Mouse (Mus musculus) heart, postnatal 0 days (tissue): ENCODE data around the gene Scn7a. TPM values are rescaled to one million over a fixed set of nuclear protein-coding genes. Genes with fewer than 3 reads are reported as not detected.

Experiments used
- ATAC-seq: fragments of 200-750 bp; cut with Nextera tagmentation; 2 replicates; pipeline ENCODE4 v1.8.0; 2017; ENCODE audit warnings: low read depth, moderate number of reproducible peaks, moderate library complexity; ENCODE audit not compliant: insufficient read depth
- DNase-seq: peaks from one replicate; pipeline ENCODE4 v3.0.0-alpha.2; 2016; ENCODE audit warnings: low spot score
- H3K27ac ChIP-seq: fragments of 300-500 bp; sonication (generic); 2 replicates; pipeline ENCODE4 v1.5.1; 2014; ENCODE audit warnings: low read depth, mild to moderate bottlenecking
- H3K27me3 ChIP-seq: fragments of 300-500 bp; sonication (generic); 2 replicates; pipeline ENCODE4 v1.6.1; 2014; ENCODE audit warnings: low read length, mixed read lengths; ENCODE audit not compliant: control insufficient read depth, insufficient read depth
- H3K36me3 ChIP-seq: fragments of 300-500 bp; sonication (generic); replicated peaks from 2 replicates; pipeline ENCODE4 v1.6.1; 2014; ENCODE audit warnings: low read length, mixed read lengths; ENCODE audit not compliant: control insufficient read depth, insufficient read depth
- H3K4me1 ChIP-seq: fragments of 300-500 bp; sonication (generic); 2 replicates; pipeline ENCODE4 v1.6.1; 2014; ENCODE audit warnings: antibody characterized with exemption; ENCODE audit not compliant: control insufficient read depth, insufficient read depth
- H3K4me2 ChIP-seq: fragments of 300-500 bp; sonication (generic); 2 replicates; pipeline ENCODE4 v1.6.1; 2014; ENCODE audit warnings: low read depth, mild to moderate bottlenecking, low read length, moderate library complexity
- H3K4me3 ChIP-seq: fragments of 300-500 bp; sonication (generic); 2 replicates; pipeline ENCODE4 v1.5.1; 2014; ENCODE audit warnings: low read depth, low read length
- H3K9ac ChIP-seq: fragments of 300-500 bp; sonication (generic); replicated peaks from 2 replicates; pipeline ENCODE4 v1.6.1; 2014; ENCODE audit warnings: low read depth, low read length, mixed read lengths
- H3K9me3 ChIP-seq: fragments of 300-500 bp; sonication (generic); replicated peaks from 2 replicates; pipeline ENCODE4 v1.6.1; 2016; ENCODE audit warnings: low read length; ENCODE audit not compliant: control insufficient read depth
- CTCF ChIP-seq: IDR thresholded peaks from 2 replicates; pipeline ENCODE4 v1.5.1; 2016; ENCODE audit warnings: antibody characterized with exemption, control low read depth, low read depth
- EP300 ChIP-seq: IDR thresholded peaks from 2 replicates; pipeline ENCODE4 v1.6.1; 2016; ENCODE audit warnings: antibody characterized with exemption, low read depth
- WGBS: fragments of 180-500 bp; shearing (Covaris S2); extraction: QIAGEN DNeasy Blood & Tissue Kit; methylation state at CpG from one replicate; pipeline ENCODE4 v1.1.7; 2014; 5-methylcytosine and 5-hydroxymethylcytosine counted together
- polyA plus RNA-seq: library from polyadenylated mRNA; unstranded; fragments of >200 nt; fragmentation: Nextera tagmentation; extraction: Ambion mirVana; gene quantifications from 2 replicates; pipeline ENCODE4 v1.2.1, GENCODE M21; 2015
- total RNA-seq: library from RNA; depleted of rRNA; stranded (reverse); fragments of >200 nt; gene quantifications from 2 replicates; pipeline ENCODE4 v1.2.3, GENCODE M21; 2014; ENCODE audit warnings: low replicate concordance

Scn7a gene
- total and polyA plus RNA-seq, 2 experiments from 2014 or later: 1.2 to 3.6 TPM

DNA sequence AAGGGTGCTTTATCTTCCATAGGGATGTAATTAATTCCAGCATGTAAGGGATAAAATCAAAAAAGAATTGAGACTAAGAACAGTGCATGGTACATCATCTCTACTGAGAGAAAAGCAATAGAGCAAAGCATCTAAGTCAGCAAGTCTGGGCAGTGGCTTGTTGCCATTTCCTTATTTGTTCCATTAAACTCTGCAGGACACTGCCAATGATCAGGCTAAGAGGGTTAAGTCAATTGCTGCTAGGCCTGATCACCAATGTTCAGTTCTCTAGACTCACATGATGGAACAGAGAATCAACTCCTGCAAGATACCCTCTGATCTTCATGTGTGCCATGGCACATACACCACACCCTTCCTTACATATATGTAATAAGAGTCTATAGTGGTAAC is 57.1 kb downstream of the Scn7a start:
- TF ChIP-seq EP300 (no peak), CTCF (no peak)
- Histone ChIP-seq H3K9ac (no peak overlapping the region), H3K4me1 (no peaks in the 10 kb centered on the region), H3K36me3 (no peaks in the 10 kb centered on the region), H3K9me3 (no peaks in the 10 kb centered on the region), H3K4me2 (no peak overlapping the region), H3K4me3 (no peak overlapping the region), H3K27ac (no peak overlapping the region), H3K27me3 (no peaks in the 10 kb centered on the region)
- DNase-seq (no peak), ATAC-seq (no peak)

DNA sequence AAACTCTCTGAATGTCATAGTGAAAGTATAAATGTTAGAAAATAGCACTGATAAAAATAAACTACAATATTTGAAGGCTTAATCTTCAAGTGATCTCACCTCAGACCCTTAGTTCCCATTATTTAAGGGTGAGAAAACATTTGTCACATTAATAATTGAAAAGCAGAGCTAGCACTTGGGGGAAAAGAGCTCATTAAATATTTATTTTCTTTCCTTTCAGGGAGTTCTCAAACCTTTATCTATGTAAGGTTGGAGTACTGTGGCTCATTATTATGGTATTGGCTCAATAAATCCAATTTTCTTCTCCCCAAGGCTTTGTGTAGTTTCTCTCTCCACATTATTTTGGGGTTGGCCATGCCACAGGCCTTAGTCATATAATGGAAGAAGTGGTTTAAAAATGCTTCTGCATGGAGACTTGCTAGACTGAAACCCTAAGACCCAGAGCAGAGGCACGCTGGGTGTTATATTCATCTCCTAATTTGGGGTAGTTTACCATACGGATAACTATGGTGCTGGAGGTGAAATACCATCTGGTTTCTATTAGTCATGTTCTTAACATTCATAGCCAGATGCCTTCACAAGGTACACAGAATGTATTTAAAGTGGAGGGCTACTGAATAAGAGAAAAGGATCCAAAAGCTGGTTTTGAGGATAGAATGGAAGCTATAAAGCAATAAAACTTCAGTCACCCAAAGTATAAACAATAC is 57.7 kb downstream of the Scn7a start:
- H3K27ac ChIP-seq: no peak overlapping the region
- no peaks in the 10 kb centered on the region for H3K4me1 ChIP-seq
- TF ChIP-seq EP300: no peak
- no peak for TF ChIP-seq CTCF
- no peaks in the 10 kb centered on the region for H3K9me3 ChIP-seq
- no peaks in the 10 kb centered on the region for H3K36me3 ChIP-seq
- H3K9ac ChIP-seq: no peak overlapping the region
- no peak for DNase-seq
- H3K4me2 ChIP-seq: no peak overlapping the region
- WGBS: 69% methylated on average over 2 of the region's 2 CpGs
- no peak overlapping the region for H3K4me3 ChIP-seq
- no peaks in the 10 kb centered on the region for H3K27me3 ChIP-seq
- ATAC-seq: no peak

GRCm38 (mm10) chr2:66712071-66712470 is 72.6 kb downstream of the Scn7a start:
- Histone ChIP-seq H3K9ac (no peak overlapping the region), H3K9me3 (no peaks in the 10 kb centered on the region), H3K4me1 (no peaks in the 10 kb centered on the region), H3K4me2 (no peak overlapping the region), H3K27me3 (no peaks in the 10 kb centered on the region), H3K36me3 (no peaks in the 10 kb centered on the region), H3K27ac (no peak overlapping the region), H3K4me3 (no peak overlapping the region)
- no peak for TF ChIP-seq EP300
- TF ChIP-seq CTCF: no peak
- 39% methylated on average over 2 of the region's 2 CpGs for WGBS
- DNase-seq: no peak
- ATAC-seq: no peak

DNA sequence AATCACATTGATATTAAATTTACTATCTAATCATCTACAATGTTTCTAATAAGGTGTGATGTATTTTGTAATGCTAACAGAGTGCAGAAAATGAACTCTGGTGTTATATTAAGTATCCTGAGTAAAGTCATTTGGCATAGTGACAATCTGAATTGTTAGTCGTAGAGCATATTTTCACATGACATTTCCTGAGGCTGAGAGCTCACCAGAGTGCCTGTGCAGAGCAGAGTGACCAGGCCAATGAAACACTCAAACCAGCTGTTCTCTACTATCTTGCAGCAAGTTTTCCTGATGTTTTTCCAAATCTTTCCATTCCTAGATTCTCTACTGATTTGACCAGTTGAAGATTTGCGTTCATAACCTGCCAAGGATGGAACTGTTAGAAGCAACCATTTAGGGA is 92.4 kb downstream of the Scn7a start:
- no peak for TF ChIP-seq EP300
- no peak for TF ChIP-seq CTCF
- H3K4me3 ChIP-seq: no peak overlapping the region
- H3K36me3 ChIP-seq: no peaks in the 10 kb centered on the region
- H3K9me3 ChIP-seq: no peaks in the 10 kb centered on the region
- DNase-seq (no peak), ATAC-seq (no peak)
- H3K4me1 ChIP-seq: no peaks in the 10 kb centered on the region
- no peaks in the 10 kb centered on the region for H3K27me3 ChIP-seq
- WGBS: 47% methylated on average over 2 of the region's 2 CpGs
- H3K4me2 ChIP-seq: no peak overlapping the region
- no peak overlapping the region for H3K9ac ChIP-seq
- H3K27ac ChIP-seq: no peak overlapping the region

- WGBS: 79% methylated on average over 1 of the region's 1 CpGs
- TF ChIP-seq CTCF (no peak), EP300 (no peak)
Observed at GRCm38 (mm10) chr2:66661988-66662387, 122.7 kb downstream of the Scn7a start.

DNA sequence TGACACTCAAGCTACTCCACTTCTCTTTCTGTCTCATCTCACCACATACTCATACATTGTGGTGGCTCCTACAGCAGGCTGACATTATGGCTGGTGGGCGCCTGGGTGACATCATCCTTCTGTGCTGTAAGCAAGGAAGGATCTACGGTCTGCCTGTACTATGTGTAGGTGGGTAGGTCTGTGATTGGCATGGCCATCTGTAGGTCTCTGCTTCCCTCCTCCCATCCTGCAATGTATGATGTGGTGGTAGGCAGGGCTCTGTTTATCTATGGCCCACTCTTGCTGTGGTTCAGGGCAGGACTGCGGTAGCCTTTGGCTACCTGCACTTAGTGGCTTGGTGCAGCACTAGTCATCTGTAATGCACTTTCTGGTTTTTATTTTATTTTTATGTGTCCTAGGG is 128.3 kb downstream of the Scn7a start:
- H3K27me3 ChIP-seq: no peaks in the 10 kb centered on the region
- TF ChIP-seq CTCF (no peak), EP300 (no peak)
- no peak for DNase-seq
- H3K36me3 ChIP-seq: no peaks in the 10 kb centered on the region
- H3K9me3 ChIP-seq: no peaks in the 10 kb centered on the region
- no peak overlapping the region for H3K4me2 ChIP-seq
- H3K4me3 ChIP-seq: no peak overlapping the region
- 86% methylated on average over 3 of the region's 3 CpGs for WGBS
- H3K27ac ChIP-seq: no peak overlapping the region
- no peaks in the 10 kb centered on the region for H3K4me1 ChIP-seq
- no peak for ATAC-seq
- no peak overlapping the region for H3K9ac ChIP-seq

More at GRCm38 (mm10) chr2:66661988-66662387, 122.7 kb downstream of the Scn7a start:
- DNase-seq (no peak), ATAC-seq (no peak)
- Histone ChIP-seq H3K27ac (no peak overlapping the region), H3K4me1 (no peaks in the 10 kb centered on the region), H3K4me2 (no peak overlapping the region), H3K27me3 (no peaks in the 10 kb centered on the region), H3K36me3 (no peaks in the 10 kb centered on the region), H3K9me3 (no peaks in the 10 kb centered on the region), H3K4me3 (no peak overlapping the region), H3K9ac (no peak overlapping the region)
